Mouse (Mus musculus) erythroblast, embryonic 14.5 days (primary cell): Measurements from ENCODE around the gene Rnase1.

Experiments
- GATA1 ChIP-seq: IDR thresholded peaks from 2 replicates; pipeline ENCODE4 v1.6.1; 2012; ENCODE audit warnings: low read length, inconsistent platforms, mixed read lengths
- TAL1 ChIP-seq: IDR thresholded peaks from 3 replicates; pipeline ENCODE4 v1.6.1; 2012; ENCODE audit warnings: low read length, inconsistent platforms, mixed read lengths

DNA sequence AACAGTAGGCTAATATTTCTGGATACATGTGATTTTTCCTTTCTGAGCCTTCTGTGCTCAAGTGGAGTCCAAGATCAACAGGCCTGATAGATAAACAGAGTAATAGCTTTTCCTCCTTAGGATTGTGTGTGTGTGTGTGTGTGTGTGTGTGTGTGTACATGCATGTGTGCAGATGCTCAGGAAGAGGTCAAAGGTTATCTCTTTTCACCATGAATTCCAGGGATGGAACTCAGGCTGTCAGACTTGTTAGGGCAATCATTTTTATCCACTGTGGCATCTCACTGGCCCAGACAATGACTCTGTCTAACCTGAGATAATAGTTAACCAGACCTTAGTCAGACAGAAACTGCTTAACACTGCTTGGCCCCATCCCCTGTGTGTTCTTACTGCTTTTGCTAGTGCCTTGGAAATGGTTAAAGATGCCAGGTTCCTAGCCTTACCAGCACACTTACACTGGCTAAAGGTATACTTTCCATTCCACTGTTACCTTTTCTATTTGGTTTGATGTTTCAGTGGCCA lies 40.1 kb downstream of the Rnase1 start:
- no peak for TF ChIP-seq GATA1
- TF ChIP-seq TAL1 = no peak
